Mouse (Mus musculus) 416B (cell line): Measurements from ENCODE around the gene Pde10a.
A peak's percentile ranks its signal among the peaks of the same experiment; 100 is the strongest.

Experiments
- DNase-seq: peaks from one replicate; pipeline ENCODE4 v3.0.0; 2011; ENCODE audit warnings: low read depth

Gene Pde10a

DNA sequence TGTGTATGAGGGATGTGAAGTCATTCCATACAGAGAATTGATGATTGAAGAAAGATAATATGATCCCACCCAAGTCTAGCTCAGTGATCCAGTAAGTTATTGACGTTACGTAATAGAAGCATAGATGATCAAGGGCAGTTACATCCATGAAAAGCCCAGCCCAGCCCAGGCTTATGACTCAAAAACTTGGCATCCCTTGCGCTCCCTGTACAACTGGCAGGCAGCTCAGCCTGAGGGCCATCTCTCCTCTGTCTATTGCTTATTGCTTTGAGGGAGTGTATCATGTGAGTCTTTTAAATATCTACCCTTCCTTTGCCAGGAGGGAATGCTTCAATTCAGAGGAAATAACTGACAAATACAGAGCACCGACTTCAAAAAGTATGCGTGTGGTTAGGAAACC, 232.4 kb downstream of the Pde10a start:
- no peak for DNase-seq

DNA sequence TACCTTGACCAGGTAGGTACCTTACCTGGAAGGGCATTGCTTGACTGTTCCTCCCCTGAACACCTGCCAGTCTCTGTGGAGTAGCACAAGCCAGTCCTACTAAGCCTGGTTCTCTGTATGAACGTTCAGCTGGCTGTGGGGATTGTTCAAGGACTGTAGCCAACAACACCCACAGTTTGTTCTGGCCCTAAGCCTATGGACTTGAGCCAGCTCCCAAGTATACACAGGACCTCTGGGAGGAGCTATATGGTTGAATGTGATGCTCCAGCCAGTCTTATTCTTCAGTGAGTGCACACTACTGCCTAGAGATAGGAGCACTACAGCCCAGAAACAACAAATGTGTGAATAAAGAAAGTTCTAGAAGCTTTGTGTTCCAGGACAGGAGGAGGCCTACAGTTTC, 238.1 kb downstream of the Pde10a start:
- DNase-seq: no peak

DNA sequence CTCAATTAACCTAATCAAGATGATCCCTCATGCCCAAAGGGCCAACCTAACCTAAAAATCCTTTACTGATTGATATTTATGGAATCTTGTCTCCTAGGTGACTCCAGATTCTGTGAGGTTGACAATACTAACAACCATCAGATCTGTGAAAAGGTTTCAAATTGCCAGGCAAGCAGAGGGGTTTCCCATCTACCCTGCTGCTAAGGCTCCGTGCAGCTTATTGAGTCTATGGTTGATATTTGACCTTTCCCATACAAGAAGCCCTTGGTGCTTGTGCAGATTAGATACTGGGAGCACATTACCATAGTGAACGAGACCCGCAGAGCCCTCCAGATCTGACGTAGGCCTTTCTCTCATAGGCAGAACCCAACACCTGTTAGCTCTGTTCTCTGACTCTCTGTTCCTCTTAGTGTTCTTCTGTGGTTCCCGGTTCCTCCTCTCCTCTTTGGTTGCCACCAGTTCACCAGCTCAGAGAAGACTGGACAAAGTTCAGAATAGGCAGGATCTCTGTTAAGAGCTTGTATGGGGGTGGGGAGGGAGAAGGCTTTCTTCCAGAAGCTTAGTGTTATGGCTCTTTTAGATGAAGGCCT, 240.9 kb downstream of the Pde10a start:
- no peak for DNase-seq

DNA sequence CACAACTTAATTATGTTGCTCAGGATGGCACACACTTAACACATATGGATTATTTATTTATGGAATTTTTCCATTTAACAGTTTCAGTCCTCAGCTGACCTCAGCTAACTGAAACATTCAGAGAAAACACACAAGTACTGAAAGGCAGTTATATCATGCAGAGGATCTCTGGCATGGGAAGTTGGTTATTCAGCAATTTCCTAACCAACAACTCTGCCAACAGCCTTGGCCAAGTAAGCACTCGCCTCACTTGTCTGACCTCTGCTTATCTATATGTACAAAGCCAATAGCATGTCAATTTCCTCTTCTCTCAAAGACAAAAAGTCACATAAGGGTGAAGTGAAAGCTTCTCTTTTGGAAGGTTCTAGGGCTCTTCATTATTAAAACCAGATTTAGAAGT, 244.0 kb downstream of the Pde10a start:
- DNase-seq: peak; percentile 78

DNA sequence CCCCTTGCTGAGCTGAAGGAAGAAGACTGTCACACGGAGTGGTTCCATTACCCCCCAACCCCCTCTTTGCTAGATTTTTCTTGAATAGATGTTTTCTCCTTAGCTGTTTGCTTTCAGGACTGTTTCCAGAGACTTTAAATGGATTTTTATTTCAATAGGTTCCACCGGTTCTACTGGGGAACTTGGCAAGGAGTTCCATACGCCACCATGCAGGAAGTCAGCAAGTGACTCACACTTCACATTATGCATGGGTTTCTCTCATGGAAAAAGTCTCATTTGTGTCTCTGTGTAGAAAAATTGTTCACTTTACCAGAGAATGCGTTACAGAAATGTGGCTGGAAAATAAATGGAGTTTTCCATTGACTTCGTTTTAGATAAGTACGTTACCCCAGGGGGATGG, 248.2 kb downstream of the Pde10a start:
- DNase-seq: peak; percentile 49

DNA sequence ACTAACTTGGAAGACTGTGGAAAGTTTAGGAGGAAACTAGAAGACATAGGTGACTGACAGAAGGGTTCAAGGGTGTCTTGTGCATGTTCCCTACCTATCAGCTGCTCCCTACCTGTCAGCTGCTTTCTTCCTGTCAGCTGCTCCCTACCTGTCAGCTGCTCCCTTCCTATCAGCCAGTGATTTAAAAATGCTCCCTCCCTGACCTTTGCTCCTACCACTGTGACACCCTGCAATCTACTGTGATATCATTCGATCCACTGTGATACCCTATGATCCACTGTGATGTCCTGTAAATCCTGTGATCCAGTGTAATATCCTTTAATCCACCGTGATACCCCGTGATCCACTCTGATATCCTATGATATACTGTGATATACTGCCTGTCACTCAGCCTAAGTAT, 249.1 kb downstream of the Pde10a start:
- DNase-seq: no peak

DNA sequence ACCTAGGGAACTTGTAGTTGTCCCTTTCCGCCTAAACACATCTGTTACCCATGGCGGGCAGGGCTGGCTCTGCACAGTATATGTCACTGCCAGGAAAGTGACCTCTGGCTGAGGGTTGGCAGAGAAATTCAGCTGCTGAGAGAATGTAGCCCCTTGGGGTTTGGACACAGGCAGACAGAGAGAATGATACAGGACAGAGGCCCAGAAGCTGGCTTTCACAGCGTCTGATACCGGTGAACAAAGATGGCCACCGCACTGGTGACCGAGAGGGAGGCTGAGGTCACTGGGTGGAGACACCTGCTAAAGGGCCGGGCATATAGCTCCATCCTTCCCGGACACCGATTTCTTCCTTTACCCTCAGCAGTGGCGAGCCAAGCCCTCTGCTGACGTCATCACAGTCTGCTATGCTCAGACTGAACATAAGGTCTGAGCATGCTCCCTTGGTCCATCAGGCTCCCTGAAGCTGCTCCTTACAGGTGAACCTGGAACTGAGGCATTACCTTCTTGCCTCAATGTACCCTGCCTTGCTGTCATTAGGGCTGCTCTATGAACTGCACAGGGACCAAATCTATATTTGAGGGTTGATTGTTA, 250.5 kb downstream of the Pde10a start:
- no peak for DNase-seq

DNA sequence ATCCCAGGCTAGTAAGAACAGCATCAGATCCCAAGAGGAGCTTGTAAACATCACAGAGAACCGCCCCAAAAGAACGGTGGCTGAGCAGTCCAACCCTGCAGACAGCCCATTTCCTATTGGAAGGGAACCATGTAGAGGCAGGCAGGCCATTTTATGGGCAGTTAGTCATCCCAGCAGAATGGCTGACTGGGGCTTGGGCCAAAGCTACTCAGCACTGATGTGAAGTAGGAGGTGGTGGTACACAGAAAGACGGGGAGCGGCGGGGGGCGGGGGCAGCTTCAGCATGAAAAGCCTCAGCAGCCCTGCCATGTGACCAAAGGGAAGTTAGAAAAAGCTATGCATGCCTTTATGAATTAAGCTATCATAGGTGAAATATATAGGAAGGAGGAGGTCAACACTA, 252.5 kb downstream of the Pde10a start:
- DNase-seq: no peak

DNA sequence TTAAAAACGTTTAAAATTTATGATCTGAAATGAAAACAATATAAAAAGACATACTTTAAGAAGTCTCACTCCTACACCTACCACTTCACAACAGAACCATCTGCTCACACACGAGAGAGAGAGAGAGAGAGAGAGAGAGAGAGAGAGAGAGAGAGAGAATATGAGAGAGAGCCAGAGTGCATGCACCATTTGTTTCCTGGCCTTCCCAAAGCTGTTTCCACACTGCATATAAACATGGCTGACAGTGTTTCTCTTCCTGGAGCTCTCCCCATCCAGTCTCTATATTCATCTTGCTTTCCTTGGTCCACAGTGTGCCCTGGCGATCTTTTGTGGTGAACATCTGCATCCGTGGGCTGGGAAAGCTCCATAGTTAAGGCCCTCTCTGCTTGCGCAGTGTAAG, 253.7 kb downstream of the Pde10a start:
- no peak for DNase-seq

DNA sequence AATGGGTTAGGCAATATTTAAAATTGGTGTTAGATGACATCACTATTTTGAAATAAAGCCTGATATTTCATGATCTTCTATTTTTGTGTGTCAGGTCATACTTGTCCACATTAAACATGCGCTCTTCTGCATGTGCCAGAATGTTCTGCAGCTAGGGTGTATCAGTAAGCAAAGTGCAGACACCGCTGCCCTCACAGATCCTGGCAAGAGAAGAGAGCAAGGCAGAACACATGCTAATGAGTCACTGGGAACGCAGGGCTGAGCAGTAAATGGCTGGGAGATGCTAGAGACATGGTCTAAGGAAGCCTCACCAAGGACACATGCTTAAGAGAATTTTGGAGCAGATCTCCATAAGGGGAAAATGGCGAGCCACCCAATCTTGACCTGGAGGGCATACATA, 255.3 kb downstream of the Pde10a start:
- no peak for DNase-seq

DNA sequence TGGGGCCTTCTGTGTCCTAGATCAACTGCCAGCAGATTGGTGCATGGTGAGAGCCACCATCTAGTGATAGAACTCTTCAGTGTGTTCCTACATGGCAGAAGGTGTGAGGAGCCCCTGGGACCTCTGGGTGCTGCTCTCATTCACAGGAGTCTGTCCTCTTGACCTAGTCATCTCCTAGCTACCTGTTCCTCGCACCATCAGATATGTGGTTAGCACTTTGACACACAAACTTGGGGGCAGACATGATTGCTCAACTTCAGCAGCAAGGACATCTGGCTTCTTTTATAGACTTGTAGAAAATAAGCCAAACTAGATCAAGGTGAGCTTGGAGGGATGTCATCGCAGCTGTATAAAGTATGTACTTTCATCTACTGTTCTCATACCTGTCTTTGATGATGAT, 255.9 kb downstream of the Pde10a start:
- no peak for DNase-seq

DNA sequence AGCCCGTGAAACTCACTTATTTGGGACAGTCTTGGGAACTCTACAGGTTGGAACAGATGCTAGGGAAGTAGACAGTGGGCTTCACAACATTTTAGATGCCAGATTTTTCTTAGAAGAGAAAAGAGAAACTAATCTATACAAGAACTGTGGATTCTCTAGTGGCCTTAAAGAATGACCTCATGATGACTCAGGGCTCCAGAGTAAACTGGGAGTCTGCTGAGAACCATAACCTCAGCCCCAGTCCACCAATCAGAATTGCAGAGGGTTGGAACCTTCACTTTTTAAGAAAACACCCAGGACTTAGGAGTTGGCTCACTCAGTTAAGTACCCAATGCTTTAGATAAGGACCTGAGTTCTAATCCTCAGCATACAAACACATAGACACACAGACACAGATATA, 256.4 kb downstream of the Pde10a start:
- peak; percentile 57 for DNase-seq

DNA sequence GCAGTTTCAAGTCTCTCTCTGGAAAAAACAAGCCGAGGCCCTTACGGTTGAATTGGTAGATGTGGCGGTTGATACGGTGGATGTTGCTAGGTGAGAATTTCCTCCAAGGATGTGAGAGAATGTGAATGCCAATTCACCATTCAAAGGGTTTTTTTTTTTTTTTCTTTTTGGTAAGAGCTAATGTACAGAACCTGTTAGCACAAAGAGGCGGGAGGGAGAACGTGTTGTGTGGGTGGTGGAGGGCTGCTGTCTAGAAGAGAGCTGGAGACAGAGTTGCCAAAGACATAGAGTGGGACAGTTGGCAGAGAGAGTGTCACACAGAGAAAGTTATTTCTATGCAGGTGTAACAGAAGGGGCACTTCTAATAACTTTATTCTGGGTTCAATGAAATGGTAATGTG, 260.7 kb downstream of the Pde10a start:
- DNase-seq: no peak

DNA sequence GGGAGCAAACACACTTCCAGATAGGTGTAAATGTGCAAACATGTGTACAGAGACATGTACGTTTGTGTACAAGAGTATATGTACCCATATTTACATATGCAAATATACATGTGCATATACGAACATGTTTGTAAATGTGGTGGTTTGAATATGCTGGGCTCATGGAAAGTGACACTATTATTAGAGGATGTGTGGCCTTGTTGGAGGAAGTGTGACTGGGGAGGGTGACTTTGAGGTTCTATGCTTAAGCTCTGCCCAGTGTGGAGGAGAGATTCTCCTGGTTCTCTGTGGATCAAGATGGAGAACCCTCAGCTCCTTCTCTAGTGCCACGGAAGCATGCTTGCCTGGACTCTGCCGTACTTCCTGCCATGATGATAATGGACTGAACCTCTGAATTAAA, 261.3 kb downstream of the Pde10a start:
- DNase-seq: no peak

DNA sequence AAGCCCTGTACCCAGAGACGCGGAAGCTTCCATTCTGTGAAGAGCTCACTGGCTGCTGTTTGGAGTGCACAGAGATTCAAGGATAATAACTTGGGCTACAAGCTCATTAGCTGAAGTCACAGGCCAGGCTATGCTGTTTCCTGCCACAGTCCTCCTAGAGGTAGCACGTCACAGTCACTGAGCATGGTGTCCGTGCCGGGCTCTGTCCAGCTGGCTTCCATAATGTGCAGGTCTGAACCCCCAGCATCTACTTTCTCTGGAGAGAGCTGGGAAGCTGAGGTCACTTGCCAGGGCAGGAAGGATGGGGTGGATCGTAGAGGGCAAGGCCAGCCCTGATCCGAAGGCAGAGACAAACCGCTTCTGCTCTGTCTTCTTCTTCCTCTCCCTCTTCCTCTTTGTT, 262.6 kb downstream of the Pde10a start:
- no peak for DNase-seq

DNA sequence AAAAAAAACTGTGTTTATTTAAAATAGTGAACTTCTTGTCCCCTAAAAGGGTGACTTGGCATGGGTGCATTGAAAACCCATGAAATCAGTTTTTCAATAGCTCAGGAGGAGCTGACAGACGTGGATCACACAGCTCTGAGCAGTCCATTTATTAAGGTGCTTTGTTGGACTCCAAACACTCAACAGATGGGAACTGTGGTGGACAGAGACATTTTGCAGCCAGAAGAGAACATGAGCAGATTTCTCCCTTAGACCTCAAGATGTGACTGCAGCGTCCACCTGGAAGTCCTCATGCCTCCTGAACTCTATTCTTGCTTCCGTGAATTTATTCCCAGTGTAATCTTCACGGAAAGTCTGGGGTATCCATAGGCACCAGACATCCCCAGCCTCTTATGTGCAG, 266.4 kb downstream of the Pde10a start:
- DNase-seq: no peak

DNA sequence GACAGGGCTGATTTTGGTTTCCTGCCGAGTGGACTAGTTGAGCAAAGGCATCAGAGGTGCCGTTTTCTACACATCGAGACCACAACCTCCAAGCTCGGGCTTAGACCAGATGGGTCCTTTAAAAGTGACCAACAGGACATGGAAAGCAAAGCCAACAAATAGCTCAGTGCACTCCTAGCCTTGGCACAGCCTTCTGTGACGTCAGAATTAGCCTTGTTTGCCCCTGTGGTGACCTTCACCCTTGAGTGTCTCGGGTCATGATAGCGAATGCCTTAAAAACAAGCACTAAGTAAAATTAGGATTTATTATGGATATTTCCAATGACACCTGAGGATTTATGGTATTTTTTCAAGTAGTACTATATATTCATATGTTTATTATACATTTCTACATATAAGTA, 267.4 kb downstream of the Pde10a start:
- DNase-seq: no peak

DNA sequence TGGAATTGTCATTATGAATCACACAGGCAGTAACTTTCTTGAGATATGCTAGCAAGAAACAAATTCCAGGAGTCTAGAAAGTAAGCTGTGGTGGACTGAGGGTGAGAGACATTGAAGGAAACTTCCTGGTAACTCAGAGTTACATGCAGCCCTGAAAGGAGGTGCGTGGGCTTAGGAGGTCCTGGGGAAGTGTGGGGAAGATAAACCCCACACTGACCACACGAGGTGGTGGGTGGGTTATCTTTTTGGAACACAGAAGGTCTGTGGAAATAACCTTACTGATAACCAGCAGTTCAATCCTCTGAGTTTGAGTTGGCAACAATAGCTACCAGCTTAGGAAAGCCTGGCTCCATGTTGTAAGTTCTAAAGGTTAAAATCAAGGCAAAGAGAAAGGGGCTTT, 272.5 kb downstream of the Pde10a start:
- DNase-seq: peak; percentile 21

DNA sequence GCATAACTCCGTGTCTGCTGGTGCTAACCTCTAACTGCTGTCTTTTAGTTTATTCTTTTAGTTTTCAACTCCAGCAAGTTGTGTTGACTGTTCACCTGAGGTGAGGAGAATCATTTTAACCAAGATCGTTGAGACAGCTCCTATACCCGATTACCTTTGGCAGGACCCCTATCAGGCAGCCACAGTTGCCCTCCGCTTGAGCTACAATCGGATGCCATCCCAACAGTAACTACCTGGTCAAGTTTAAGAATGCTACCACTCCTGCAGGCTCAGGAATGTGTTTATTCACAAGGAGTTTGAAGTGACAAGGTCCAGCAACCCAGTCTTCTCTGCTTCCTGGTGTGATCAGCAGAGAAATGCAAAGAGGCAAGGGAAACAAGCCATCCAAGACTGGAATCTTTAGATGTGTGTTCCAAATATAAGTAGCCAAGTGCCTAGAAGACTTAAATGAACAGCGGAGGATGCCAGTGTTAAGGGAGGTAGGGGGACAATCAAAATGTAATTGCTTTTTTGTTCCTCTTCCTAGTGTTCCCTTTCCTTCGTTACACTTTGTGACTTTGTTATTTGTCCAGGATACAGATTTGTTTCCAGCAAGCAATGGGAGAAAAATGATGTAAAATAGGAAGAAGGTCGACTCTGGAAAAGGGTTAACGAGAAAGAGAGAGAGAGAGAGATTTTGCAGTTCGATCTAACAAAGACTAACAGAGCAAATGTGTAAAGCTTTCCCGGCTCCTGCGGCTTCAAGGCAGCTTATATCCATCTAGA, 273.5 kb downstream of the Pde10a start:
- DNase-seq: no peak

DNA sequence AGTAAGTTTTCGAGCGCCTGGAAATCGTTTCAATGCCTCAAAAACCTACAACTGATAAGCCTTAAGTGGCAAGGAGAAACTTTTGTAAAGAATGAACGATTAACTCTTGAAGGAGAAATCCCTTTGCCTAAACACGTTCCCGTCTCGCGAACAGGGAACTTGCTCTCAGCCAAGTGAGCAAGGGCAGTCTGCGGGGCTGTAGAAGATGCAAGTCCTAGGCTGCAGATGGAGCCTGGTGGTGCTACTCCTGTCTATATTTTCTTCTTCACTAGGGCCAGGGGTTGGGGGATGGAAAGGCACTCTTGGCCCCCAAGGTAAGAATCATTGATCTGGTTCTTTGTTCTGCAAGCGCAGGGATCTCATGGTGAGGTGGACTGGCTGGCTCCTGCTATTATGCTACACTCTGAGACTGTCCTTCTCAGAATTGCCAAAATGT, 274.1 kb downstream of the Pde10a start:
- no peak for DNase-seq

DNA sequence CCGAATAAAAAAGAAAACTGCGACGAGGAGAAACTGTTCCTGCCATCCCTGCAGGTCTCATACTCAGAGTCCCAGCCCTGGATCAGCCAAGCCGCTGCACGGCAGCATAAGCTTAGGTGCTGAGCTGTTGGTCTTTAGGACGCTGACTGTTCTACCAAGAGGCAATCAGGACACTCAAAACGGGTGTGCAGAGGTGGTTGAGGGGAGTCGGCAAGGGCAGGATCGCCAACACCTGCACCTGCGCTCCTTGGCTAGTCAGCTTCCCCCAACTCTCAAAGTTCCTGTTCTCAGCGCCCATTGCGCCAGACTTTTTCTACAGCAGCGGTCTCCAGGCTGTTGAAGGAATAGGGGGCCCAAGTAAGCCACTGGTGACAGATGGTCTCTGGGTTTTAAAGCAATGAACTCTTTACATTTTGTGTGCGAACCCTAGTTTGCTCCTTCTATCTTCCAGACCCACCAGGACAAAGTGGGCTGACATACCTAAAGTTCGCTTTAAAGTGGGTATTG, 274.8 kb downstream of the Pde10a start:
- DNase-seq: no peak

DNA sequence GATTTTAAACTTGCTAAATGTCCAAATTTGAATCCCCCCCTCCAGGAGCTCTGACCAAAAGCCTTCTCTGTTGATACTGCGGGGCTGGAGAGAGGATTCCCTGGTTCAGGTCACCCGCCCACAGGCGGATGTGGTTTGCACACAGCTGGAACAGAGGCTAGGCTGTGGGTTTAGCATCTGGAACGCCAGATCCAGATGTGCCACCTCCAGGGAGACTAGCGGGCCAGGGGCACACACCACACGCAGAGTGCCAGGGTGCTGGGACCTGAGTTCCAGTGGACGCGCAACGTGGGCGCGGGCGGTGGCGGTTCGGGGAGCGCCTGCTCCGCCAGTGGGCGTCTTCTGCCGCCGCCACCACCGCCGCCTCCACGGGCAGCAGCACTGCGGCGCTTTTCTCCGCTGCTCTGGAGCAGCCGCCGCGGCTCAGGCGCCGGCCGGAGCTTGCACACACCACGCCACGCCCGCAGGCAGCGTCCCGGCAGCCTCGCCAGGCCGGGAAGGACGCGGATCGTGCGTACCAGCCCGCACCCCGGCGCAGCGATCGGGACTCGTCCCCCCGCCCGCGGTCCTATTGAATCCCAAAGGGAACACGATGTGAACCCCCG, 275.4 kb downstream of the Pde10a start:
- DNase-seq: no peak
